Mouse (Mus musculus): ENCODE results near the gene Rab1a. TPM values are rescaled to one million over a fixed set of nuclear protein-coding genes. Genes with fewer than 3 reads are reported as not detected.

Rab1a gene
- 100 to 1,000 TPM in 1 of 2 experiments, 10 to 100 TPM in 1; 96.8 to 125 TPM for total RNA-seq (2023)

DNA sequence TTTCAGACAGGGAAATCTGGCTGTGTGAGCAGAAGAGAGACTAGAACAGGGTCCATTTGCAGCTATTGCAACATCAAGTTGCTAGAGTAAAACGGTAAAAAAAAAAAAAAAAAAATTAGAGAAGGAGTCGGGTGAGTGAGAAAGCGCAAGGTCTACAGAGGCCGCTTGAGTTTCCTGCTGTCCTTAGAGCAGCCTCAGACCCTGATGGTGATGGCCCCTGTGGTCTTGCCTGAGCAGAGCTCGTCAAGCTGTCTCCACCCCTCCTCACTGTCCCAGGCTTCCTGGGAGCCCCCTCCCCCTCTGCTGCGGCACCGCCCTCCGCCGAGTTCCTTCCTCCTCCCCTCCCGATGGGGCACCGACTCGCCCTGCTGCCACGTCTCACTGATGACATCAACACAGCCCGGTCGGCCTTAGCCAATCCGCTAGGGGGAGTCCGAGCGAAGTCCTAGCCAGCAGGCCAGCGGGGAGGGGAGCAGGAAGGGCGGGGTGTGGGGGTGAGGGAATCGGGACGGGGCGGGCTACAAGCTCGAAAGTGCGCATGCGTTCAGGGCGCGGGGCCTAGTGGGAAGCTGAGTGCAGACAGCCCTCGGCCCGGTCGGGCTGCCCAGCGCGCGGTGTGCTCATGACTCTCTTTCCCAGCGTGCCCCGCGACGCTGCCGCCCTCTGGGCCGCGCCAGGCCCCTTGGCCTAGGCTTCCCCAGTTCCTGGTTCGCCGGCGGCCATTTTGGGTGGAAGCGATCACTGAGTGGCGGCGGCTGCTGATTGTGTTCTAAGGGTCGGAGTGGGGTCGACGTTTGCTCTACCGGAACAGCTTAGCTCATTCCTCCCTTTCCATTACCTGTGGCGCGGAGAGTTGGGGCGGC is at the start of gene Rab1a:
Gene Rab1a (plus strand): TSS at position 720 of the 863 bp plus-strand sequence.

DNA sequence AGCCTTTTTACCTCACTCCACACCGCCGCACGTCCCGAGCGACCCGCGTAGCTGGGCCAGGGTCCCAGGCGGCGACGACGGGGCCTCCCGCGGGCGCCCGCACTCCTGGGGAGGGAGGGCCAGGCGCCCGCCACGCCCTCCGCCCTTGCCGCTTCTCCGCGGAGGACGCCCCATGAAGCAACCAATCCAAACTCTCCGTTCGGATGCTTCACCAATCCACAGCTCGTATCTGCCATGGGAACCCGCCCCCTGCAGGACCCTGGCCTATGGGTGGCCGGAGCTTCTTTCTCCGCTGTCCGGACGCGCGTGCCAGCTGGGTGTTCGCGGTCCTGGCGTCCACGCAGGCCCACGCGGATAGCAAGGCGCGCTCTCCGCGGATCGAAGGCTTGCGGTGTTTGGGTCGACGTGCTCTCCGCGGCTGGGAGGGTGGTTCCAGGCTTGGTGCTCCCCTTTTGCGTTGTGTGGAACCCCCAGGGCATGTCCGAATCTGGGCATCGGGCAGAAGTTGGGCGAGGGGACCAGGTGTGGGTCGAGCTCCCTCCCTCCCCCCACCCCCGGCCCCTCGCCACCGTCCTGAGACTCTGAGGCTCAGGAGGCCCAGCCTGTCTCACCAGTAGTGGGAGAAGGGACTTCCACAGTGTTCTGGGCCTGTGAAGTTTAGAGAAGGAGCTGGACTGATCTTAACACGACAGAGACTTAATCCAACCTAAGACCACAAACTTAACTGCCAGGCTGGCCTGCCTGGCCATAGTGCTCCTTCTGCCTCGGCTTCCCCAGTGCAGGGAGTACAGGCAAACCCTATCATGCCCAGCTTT is 48.3 kb downstream of the Rab1a start, which contains the start of gene Cep68:
Gene Cep68 (minus strand): TSS at position 134 of the 815 bp plus-strand sequence.

Other genes with a start within 250 kb of the Rab1a start
- 100 to 1,000 TPM; 384 to 412 TPM for gene Actr2, start 88.5 kb upstream of the Rab1a start, total RNA-seq (2023)
- 1 to 10 TPM; 6.4 to 6.9 TPM for gene Cep68, start 48.0 kb downstream of the Rab1a start, total RNA-seq (2023)
- gene Slc1a4, start 131.3 kb downstream of the Rab1a start, total RNA-seq (2023) = under 1 TPM; 0.20 to 0.22 TPM

All from neutrophil, adult 59 days (primary cell).